Mouse (Mus musculus): ENCODE measurements around the gene Il12rb1. TPM values are rescaled to one million over a fixed set of nuclear protein-coding genes. Genes with fewer than 3 reads are reported as not detected.

The Il12rb1 gene
- polyA plus RNA-seq, 1 experiment from 2014 or later = not detected

DNA sequence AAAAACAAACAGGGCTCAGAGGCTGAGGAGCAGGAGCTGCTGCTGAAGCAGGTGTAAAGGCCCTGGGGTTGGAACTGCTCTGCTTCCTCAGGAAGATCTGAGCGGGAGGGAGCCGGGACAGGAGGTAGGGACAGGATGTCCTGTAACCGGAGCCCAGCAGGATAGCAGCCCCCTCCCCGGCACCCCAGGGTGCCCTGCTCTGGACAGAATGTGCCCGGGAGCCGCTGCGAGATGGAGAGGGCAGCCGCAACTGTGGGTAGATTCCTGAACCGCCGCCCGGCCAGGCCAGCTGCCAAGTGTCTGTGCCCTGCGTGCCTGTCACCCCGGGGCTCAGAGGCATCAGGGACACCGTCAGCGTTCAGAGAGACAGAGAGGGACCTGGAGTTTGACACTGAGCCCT is 25.3 kb downstream of the Il12rb1 start:
- H3K4me1 ChIP-seq (replicated peaks; ENCODE audit: control insufficient read depth, insufficient read depth, low read length) = peaks cover 2% of the 10 kb centered on the region; the same call in 1 of the 2 replicates
- H3K9ac ChIP-seq (ENCODE audit: low read length) = no peak overlapping the region
- 51% methylated on average over 15 of the region's 15 CpGs for WGBS
- H3K27ac ChIP-seq (ENCODE audit: low read depth, low read length) = no peak overlapping the region
- H3K27me3 ChIP-seq (ENCODE audit: control insufficient read depth, insufficient read depth, low read length) = no peaks in the 10 kb centered on the region
- H3K4me3 ChIP-seq (ENCODE audit: low read depth, low read length) = no peak overlapping the region
- H3K36me3 ChIP-seq (ENCODE audit: control insufficient read depth, insufficient read depth, low read length) = no peaks in the 10 kb centered on the region
- no peak overlapping the region for H3K4me2 ChIP-seq (ENCODE audit: low read depth, low read length, severe bottlenecking)
- no peak for DNase-seq (ENCODE audit: low spot score)
- no peaks in the 10 kb centered on the region for H3K9me3 ChIP-seq (ENCODE audit: control insufficient read depth, low read length)
- no peak for ATAC-seq (replicated peaks; ENCODE audit: low FRiP score)

DNA sequence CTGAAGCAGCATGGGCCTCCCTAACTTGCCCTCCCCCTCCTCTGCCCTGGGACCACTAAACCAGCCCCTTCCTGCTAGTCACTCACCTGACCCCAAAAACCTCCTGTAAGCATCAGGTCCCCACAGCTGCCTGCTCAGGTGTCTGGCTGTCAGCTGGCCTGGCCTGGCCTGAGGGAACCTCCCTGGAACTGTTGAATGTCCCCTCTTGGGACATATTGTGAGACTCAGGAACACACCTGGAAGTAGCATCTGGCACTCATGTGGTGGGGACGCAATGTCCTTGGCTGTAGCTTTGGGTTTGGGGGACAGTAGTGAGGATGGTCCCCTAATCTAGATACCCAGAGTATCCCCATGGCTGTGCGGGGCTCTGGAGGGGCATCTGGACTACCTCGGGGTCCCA is 25.8 kb downstream of the Il12rb1 start:
- 95% methylated on average over 3 of the region's 3 CpGs for WGBS
- Histone ChIP-seq H3K9me3 (ENCODE audit: control insufficient read depth, low read length) (no peaks in the 10 kb centered on the region), H3K36me3 (ENCODE audit: control insufficient read depth, insufficient read depth, low read length) (no peaks in the 10 kb centered on the region), H3K4me1 (replicated peaks; ENCODE audit: control insufficient read depth, insufficient read depth, low read length) (peaks cover 3% of the 10 kb centered on the region; the same call in 1 of the 2 replicates), H3K27me3 (ENCODE audit: control insufficient read depth, insufficient read depth, low read length) (no peaks in the 10 kb centered on the region), H3K27ac (ENCODE audit: low read depth, low read length) (no peak overlapping the region), H3K4me2 (ENCODE audit: low read depth, low read length, severe bottlenecking) (no peak overlapping the region), H3K9ac (ENCODE audit: low read length) (no peak overlapping the region), H3K4me3 (ENCODE audit: low read depth, low read length) (no peak overlapping the region)
- no peak for ATAC-seq (replicated peaks; ENCODE audit: low FRiP score)
- DNase-seq (ENCODE audit: low spot score) = no peak

DNA sequence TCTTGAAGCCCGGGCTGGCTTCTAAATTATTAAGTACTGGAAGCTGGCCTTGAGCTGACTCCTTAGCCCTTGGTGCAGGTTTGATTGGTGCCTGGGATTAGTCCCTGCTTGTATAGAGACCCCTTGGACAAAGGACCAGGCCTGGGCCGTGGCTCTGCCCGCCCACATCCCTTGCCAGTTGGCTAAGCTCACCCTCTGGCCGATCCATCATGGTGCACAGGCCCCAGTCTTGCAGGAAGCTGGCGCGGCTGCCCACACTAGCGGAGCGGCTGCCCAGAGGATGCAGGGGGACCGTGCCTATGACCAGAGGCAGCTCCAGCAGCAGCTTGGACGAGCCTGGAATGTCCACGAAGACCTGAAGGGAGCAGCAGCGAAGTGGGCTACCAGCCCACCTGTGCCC is 28.4 kb downstream of the Il12rb1 start:
- Histone ChIP-seq H3K36me3 (ENCODE audit: control insufficient read depth, insufficient read depth, low read length) (no peaks in the 10 kb centered on the region), H3K9ac (ENCODE audit: low read length) (no peak overlapping the region), H3K4me3 (ENCODE audit: low read depth, low read length) (no peak overlapping the region), H3K27me3 (ENCODE audit: control insufficient read depth, insufficient read depth, low read length) (no peaks in the 10 kb centered on the region), H3K9me3 (ENCODE audit: control insufficient read depth, low read length) (no peaks in the 10 kb centered on the region), H3K4me1 (replicated peaks; ENCODE audit: control insufficient read depth, insufficient read depth, low read length) (peaks cover 5% of the 10 kb centered on the region; the same call in 1 of the 2 replicates), H3K27ac (ENCODE audit: low read depth, low read length) (no peak overlapping the region), H3K4me2 (ENCODE audit: low read depth, low read length, severe bottlenecking) (no peak overlapping the region)
- 88% methylated on average over 12 of the region's 12 CpGs for WGBS
- no peak for ATAC-seq (replicated peaks; ENCODE audit: low FRiP score)
- no peak for DNase-seq (ENCODE audit: low spot score)

DNA sequence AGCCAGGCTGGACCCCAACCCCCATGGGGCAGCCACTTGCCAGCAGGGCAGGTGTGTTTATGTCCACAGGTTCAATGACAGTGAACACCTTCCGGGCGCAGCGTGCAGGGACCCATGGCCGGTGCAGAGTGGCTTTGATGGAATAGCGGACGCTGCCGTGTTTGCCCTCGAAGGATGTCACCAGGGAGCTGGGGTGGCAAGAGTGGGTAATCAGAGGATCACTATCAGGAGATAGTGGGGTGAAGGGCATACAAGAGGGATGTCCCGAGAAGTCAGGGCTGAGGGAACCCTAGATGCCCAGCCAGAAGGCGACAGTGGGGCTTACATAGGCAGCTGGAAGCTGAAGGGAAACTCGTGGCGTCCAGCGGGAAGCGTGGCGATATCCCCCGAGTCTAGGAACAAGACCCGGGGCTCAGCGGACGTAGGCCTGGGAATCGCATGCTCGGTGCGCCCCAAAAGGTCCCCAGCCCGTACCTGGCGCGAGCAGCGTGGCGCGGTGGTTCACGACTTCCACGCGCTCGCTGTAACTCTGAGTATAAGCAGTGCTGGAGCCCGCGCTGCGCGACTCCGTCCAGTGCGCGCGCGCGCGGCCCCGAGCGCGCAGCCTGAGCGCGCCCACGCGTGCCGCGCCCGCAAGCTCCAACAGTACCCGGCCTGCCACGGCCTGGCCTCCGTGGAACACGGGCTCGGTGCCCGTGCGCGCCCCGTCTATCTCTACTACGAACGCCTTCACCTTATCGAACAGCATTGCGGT is 30.6 kb downstream of the Il12rb1 start:
- DNase-seq (ENCODE audit: low spot score) = peak; percentile 78
- 3% methylated on average over 66 of the region's 66 CpGs for WGBS

DNA sequence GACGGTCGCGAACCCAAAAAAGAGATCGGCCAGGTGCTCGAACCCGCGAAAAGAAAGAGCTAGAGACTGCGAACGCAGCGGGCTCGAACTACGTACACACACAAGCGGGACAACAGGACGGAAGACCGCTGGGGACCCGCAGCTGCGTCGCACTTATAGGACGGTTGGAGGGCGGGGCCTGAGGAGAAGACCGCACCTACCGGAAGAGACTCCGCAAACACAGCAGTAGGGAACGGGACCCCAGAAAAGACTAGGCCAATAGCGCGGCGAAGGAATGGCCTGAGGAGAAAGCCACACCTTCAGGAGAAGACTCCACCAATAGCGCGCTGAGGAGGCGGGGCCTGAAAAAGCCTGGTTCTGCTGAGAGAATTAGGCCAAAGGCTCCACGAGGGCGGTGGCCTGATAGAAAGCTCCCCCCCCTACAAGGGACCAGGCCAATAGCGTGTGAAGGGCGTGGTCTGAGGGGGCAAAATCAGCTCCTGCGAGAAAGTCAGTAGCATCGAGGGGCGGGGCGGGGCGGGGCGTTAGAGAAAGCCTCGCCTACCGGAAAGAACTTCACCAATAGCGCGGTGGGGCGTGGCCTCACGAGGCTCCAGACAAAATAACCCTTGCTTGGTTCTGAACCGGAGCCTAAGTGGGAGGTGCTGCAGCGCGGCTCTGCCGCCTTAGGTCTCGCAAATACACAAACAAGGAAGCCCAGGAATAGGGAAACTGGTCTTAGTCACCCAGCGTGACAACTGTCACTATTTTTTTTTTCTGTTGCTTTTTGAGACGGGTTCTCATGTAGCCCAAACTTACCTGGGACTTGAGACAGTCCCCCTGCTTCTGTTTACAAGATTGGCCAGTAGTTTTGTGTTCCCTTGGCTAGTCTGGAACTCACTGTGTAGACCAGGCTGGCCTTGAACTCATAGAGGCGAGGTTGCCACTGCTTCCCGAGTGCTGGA is 31.4 kb downstream of the Il12rb1 start, which contains the start of gene Arrdc2:
Gene Arrdc2 (minus strand): TSS at position 313 of the 944 bp plus-strand sequence.
- Histone ChIP-seq H3K27ac (ENCODE audit: low read depth, low read length) (peak within 1 kb of the TSS; percentile 66), H3K4me3 (ENCODE audit: low read depth, low read length) (peak within 1 kb of the TSS; percentile 68), H3K9ac (ENCODE audit: low read length) (peak within 1 kb of the TSS; percentile 78), H3K27me3 (ENCODE audit: control insufficient read depth, insufficient read depth, low read length) (no peaks in the 10 kb centered on the region), H3K36me3 (ENCODE audit: control insufficient read depth, insufficient read depth, low read length) (no peaks in the 10 kb centered on the region), H3K4me1 (replicated peaks; ENCODE audit: control insufficient read depth, insufficient read depth, low read length) (peaks cover 5% of the 10 kb centered on the region; the same call in 1 of the 2 replicates), H3K4me2 (ENCODE audit: low read depth, low read length, severe bottlenecking) (peak within 1 kb of the TSS; percentile 87), H3K9me3 (ENCODE audit: control insufficient read depth, low read length) (no peaks in the 10 kb centered on the region)
- peak; percentile 99 for DNase-seq (ENCODE audit: low spot score)
- WGBS = 2% methylated on average over 55 of the region's 55 CpGs
- peak; percentile 95 for ATAC-seq (replicated peaks; ENCODE audit: low FRiP score)

More for the DNA sequence above, 30.6 kb downstream of the Il12rb1 start:
- Histone ChIP-seq H3K9ac (ENCODE audit: low read length) (peak overlapping the region; percentile 78), H3K4me2 (ENCODE audit: low read depth, low read length, severe bottlenecking) (peak overlapping the region; percentile 87), H3K27ac (ENCODE audit: low read depth, low read length) (peak overlapping the region; percentile 66), H3K9me3 (ENCODE audit: control insufficient read depth, low read length) (no peaks in the 10 kb centered on the region), H3K27me3 (ENCODE audit: control insufficient read depth, insufficient read depth, low read length) (no peaks in the 10 kb centered on the region), H3K36me3 (ENCODE audit: control insufficient read depth, insufficient read depth, low read length) (no peaks in the 10 kb centered on the region), H3K4me1 (replicated peaks; ENCODE audit: control insufficient read depth, insufficient read depth, low read length) (peaks cover 5% of the 10 kb centered on the region; the same call in 1 of the 2 replicates), H3K4me3 (ENCODE audit: low read depth, low read length) (peak overlapping the region; percentile 68)
- ATAC-seq (replicated peaks; ENCODE audit: low FRiP score) = peak; percentile 34

DNA sequence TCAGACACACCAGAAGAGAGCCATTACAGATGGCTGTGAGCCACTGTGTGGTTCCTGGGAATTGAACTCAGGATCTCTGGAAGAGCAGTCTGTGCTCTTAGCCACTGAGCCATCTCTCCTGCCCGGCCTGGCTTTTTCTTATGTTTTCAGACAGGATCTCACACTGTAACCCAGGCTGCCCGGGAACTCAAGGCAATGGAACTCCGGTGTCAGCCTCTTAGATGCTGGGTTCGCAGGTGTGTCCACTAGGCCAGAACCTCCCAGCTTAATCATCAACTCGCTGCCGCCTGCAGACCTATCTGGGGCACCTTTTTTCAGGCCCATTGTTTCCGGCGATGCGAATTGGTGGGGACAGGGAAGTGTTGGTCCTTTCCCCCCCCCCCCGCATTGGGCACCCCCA is 32.3 kb downstream of the Il12rb1 start:
- ATAC-seq (replicated peaks; ENCODE audit: low FRiP score) = no peak
- no peaks in the 10 kb centered on the region for H3K36me3 ChIP-seq (ENCODE audit: control insufficient read depth, insufficient read depth, low read length)
- H3K9me3 ChIP-seq (ENCODE audit: control insufficient read depth, low read length) = no peaks in the 10 kb centered on the region
- H3K27ac ChIP-seq (ENCODE audit: low read depth, low read length) = no peak overlapping the region
- WGBS = 60% methylated on average over 10 of the region's 10 CpGs
- H3K4me1 ChIP-seq (replicated peaks; ENCODE audit: control insufficient read depth, insufficient read depth, low read length) = peaks cover 5% of the 10 kb centered on the region; the same call in 1 of the 2 replicates
- no peaks in the 10 kb centered on the region for H3K27me3 ChIP-seq (ENCODE audit: control insufficient read depth, insufficient read depth, low read length)
- H3K4me3 ChIP-seq (ENCODE audit: low read depth, low read length) = no peak overlapping the region
- DNase-seq (ENCODE audit: low spot score) = no peak
- H3K4me2 ChIP-seq (ENCODE audit: low read depth, low read length, severe bottlenecking) = no peak overlapping the region
- H3K9ac ChIP-seq (ENCODE audit: low read length) = no peak overlapping the region

DNA sequence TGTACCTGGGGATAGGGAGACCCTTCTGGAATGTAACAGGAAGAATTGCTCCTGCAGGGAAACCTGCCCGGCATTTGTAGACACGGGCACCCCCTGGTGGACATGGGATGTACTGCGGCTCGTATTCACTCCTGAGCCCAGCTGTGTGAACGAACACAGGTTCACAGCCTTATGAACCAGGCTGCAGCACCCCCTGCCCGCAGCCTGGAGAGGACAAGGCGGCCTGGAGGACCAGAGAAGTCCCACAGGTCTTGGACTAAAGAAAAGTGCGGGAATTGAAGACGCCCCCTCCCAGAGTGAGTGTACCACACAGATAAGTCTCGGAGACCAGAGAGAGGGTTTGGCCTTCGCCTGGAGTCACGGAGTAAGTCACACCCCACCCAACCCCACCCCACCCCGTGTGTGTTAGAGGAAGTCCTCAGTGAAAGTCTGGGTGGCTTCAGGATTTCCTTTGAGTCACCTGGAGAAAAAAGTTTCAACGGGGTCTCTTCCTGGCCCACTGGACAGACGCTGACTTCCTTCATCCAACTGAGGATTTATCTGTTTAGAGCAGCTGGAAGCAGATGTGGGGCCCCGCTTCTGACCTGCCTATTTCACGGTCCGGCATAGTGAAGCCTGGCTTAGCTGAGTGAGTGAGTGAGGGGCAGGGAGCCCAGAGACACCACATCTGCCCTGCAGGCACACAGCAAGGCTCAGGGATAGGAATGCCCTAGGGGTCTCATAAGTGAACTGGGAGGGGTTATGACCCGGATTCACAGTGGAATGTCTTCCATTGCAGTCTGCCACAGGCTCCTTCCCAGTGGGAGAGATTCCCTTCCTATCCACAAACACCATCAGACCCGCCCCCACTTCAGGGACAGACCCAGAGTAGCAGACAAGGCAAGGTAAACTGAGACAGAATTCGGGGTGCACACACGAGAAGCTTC is 33.2 kb downstream of the Il12rb1 start:
- no peak overlapping the region for H3K9ac ChIP-seq (ENCODE audit: low read length)
- H3K36me3 ChIP-seq (ENCODE audit: control insufficient read depth, insufficient read depth, low read length) = no peaks in the 10 kb centered on the region
- H3K27ac ChIP-seq (ENCODE audit: low read depth, low read length) = no peak overlapping the region
- H3K9me3 ChIP-seq (ENCODE audit: control insufficient read depth, low read length) = no peaks in the 10 kb centered on the region
- H3K27me3 ChIP-seq (ENCODE audit: control insufficient read depth, insufficient read depth, low read length) = no peaks in the 10 kb centered on the region
- ATAC-seq (replicated peaks; ENCODE audit: low FRiP score) (no peak), DNase-seq (ENCODE audit: low spot score) (peak; percentile 96)
- 44% methylated on average over 22 of the region's 22 CpGs for WGBS
- no peak overlapping the region for H3K4me2 ChIP-seq (ENCODE audit: low read depth, low read length, severe bottlenecking)
- H3K4me1 ChIP-seq (replicated peaks; ENCODE audit: control insufficient read depth, insufficient read depth, low read length) = peaks cover 5% of the 10 kb centered on the region; the same call in 1 of the 2 replicates
- no peak overlapping the region for H3K4me3 ChIP-seq (ENCODE audit: low read depth, low read length)

DNA sequence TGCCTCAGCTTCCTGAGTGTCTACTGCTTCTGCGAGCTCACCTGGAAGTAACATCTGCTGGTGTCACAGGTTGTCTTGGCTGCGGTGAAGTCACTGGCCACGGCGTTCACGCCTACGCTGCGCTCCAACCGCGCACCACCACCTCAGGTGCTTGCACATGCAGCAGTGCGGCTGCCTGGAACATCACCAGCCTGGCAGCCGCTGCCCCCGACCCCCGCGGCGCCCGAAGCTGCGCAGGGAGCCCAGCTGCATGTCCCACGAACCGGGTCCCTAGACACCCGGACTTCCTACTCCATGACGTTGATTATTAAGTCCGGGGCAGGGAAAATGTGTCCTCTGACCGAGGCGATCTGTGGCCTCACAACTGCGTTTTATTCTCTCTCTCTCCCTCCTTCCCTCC is 34.2 kb downstream of the Il12rb1 start:
- no peak for DNase-seq (ENCODE audit: low spot score)
- Histone ChIP-seq H3K9ac (ENCODE audit: low read length) (no peak overlapping the region), H3K9me3 (ENCODE audit: control insufficient read depth, low read length) (no peaks in the 10 kb centered on the region), H3K27me3 (ENCODE audit: control insufficient read depth, insufficient read depth, low read length) (no peaks in the 10 kb centered on the region), H3K4me3 (ENCODE audit: low read depth, low read length) (no peak overlapping the region), H3K4me1 (replicated peaks; ENCODE audit: control insufficient read depth, insufficient read depth, low read length) (peaks cover 5% of the 10 kb centered on the region; the same call in 1 of the 2 replicates), H3K27ac (ENCODE audit: low read depth, low read length) (no peak overlapping the region), H3K36me3 (ENCODE audit: control insufficient read depth, insufficient read depth, low read length) (no peaks in the 10 kb centered on the region), H3K4me2 (ENCODE audit: low read depth, low read length, severe bottlenecking) (no peak overlapping the region)
- 73% methylated on average over 25 of the region's 25 CpGs for WGBS
- ATAC-seq (replicated peaks; ENCODE audit: low FRiP score) = no peak
